Mouse (Mus musculus) heart, postnatal 25 days (tissue): ENCODE measurements at regions not wholly inside any gene's neighbourhood (a gene's known extent, or its start where the extent isn't known, plus 50 kb on each side); places are given as distances from the start of the nearest gene placed in this dataset.

Source experiments
- DNase-seq: peaks from one replicate; pipeline ENCODE4 v3.0.0; 2022; ENCODE audit warnings: low spot score
- intact Hi-C: fragments of 180-260 bp; cut with DNase I; formaldehyde crosslinking; loops from one replicate; pipeline ENCODE4 v1.15.1; 2025

DNA sequence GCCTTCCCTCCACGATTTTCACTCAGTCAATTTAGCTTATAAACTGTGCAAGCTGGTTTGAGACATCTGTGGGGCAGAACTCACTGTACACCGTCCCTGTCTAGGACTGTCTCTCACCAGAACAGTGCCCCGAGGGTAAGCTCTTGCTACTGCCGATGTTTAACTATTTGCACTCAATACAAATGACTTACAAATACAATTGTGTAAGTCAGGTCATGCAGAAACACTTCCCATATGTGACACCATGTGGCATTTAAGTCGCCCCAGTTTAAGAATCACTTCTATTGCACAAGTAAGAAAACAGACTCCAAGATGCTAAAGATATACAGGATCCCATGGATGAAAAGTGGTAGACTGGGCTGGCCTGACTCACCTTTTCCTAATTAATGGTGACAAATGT is 195.6 kb downstream of the Cog6 start:
- intact Hi-C loops, result no loop called here
- DNase-seq, result no peak

DNA sequence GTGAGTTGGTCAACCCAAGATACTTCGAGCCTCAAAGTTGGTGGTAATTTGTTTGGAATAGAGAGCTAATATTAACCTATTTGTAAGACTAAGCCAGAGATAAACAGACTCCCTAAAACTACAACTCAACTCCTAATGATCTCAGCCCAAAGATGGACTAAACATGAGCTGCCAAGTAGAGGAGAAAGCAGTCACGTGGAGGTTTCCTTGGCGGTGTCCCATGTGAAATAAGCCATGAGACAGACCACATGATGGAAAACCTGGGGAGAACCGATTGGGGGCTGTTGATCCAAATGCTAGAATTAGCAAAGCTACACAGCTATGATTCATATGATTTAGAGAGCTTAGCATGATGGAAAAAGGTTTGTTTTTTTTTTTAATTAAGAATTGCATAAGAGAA is 198.6 kb downstream of the Cog6 start:
- DNase-seq, result peak; percentile 13
- intact Hi-C loops, result no loop called here

DNA sequence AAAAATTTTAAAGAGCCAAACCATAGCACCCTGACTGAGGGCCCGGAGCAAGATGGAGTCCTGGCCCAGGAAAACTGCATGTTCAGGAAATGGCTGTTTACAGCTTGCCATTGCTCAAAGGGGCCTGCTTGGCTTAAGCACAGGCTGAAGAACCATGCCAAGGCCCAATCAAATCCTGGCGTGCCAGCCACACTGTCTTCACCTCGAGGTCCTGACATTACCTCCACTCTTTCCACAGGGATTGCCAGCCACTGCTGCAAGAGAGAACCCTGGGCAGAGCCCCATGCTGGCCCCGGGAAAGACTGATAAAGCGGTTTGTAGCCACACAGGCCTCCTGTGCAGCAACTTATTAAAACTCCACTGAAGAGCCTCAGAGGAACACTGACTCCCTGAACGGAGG is 199.6 kb downstream of the Cog6 start:
- DNase-seq, result peak; percentile 27
- intact Hi-C loops, result no loop called here

DNA sequence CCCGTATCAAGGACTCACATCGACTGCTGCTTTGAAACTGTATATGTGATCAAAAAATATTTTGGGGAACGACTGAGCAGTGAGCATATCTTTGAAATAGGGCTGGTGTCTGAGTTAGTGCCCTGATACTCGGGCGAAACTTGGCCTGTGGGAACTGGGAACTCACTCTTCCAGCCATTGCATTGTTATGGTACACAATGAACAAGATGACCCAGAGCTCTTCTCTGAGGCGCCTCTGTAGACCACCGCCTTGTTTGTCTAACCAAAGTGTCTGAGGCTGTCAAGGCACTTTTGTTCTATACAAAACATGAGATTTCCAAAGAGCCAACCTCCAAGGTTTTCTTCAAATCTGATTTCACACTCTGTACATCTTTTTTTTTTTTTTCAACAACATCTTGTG is 201.5 kb downstream of the Cog6 start:
- intact Hi-C loops, result no loop called here
- DNase-seq, result no peak

DNA sequence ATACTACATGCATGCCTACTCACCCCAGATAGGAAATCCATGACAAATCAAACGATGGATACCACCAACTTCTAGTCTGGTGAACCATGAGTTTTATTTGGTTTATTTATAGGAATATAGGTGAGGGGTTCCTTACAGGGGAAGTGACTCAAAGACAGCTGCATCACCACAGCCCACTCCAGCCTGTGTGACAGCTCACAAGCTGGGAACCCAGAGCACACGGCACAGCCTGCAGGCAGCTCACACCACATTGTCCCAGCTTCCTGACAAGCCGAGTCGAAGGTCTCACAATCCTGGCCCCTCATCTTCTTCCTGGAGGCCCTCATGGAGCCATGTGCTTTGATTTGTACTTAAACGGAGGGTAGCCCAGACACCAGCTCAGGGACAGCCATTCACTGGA is 214.7 kb downstream of the Cog6 start:
- DNase-seq, result no peak
- intact Hi-C loops, result no loop called here

DNA sequence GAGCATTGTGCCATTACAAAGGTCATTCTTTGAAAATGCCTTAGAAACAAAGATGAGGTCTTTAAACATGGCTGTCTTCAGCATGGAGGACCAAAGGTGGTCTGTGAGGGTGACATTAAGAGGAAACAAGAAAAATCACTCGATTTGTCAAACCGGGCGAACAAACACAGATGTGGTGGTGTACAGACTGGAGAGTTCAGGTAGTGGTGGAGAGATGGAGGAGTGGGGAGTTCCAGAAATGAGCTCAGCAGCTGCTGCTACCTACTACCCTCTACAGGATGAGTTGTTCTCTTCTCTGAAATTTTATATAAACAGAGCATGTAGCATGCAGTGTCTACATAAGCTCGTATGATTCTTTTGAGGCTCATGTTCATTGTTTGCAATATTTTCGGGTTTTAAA is 215.6 kb downstream of the Cog6 start:
- no peak for DNase-seq
- intact Hi-C loops, result no loop called here

DNA sequence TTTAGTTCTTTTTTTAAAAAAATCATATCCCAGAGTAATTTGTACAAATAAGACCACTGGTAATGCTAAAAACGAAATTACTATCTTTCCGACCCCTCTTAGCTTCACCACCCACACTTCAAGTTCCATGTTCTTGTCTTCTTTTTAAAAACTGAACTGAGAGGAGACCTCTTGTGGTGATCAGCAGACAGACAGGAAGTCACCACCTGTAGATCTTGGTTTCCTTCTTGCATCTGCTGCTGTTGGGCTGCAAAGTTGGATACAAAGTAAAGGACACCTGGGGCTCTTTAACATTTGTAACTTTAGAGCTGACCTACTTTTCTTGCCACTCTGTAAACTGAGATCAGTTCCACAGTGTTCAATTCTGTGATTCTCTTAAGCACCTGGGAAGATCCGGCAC is 216.4 kb downstream of the Cog6 start:
- intact Hi-C loops, result no loop called here

DNA sequence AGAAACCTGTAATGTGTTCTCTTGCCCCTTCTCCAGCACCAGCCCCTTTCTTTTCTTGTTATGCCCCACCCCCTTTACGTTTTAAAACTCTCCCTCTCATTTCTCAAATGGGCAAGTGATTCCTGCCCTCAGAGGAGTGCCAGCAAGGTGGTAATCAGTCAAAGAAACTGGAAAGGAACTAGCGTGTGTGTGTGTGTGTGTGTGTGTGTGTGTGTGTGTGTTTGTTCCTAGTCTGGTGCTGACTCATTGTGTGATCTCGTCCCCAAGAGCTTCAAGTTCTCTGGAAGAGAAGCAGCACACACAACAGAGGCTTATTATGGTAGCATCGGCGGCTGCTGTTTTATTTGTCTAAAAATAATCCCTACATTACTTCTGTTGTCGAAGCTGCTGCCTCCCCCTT is 219.2 kb downstream of the Cog6 start:
- intact Hi-C loops, result no loop called here
- no peak for DNase-seq

More for the DNA sequence above, 216.4 kb downstream of the Cog6 start:
- DNase-seq, result no peak

DNA sequence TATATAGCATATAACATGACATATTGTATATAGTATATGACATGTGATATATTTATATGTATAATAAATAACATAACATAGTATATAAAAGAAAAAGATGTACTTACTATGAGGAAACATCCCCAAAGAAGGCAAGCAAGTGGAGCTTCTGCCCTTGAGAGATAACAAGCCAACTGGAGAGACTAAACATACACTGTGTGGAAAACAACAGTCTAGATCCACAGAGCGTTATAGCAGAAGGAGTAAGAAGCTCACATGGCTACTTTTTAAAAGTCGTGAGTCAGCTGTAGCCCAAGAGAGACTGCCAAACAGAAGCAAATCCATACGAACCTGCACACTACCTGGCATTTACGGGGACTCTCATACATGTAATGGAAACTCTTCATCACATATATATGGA is 219.9 kb downstream of the Cog6 start:
- intact Hi-C loops, result no loop called here
- DNase-seq, result no peak

DNA sequence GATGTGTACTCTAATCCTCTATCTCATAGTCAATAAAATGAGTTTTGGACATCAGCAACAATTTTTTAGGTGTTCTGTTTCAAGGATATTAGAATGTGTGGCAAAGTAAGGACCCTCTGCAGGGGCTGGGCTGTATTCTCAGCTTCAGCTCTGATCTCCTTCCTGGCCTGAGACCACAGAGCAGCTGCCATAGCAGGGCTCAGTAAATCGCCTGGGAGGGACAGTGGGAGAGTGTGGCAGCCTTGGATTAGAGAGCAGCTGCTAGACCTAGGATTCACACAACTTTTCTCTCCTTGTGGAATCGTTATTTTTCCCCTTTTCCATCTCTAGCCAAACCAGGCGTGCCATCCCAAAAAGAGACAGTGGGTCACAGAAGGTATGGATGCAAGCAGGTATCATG is 222.8 kb downstream of the Cog6 start:
- no peak for DNase-seq
- intact Hi-C loops, result no loop called here

DNA sequence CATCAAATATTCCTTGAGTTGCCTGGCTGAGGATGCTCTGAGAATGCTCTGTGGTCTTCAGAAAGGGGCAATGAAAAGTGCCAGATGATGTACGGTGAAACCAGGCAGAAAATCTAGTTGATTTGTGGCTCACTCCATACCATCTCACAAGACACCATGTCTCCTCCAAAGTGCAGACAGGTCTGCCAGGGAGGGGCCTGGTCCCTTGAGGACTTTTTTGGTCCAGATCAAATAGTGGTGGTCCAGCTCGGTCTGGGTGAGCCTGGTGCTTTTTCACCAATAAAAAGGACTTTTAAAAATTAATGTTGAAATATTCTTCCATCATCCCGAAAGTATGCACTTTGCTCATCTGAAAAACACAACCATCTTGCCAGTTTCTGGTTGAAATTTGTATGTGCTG is 224.2 kb downstream of the Cog6 start:
- intact Hi-C loops, result no loop called here
- DNase-seq, result peak; percentile 16

DNA sequence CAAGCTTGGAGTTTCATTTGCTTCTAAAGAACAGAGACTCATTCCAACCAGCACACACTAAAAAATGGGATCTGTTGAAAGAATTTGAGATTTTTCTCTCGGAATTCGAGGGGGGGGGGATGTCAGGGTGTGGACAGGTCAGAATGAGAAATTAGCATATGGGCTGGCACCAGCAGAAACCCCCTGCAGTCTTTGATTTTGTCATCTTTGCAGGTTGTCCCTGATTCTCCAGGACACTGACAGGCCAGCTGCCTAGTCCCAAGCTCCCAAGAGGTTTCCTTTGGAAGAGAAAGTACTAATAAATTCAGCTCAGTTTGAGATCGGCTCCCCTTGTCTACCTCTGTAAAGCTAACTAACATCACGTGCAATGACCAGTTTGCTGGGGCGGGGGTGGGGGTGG is 224.9 kb downstream of the Cog6 start:
- DNase-seq, result no peak
- intact Hi-C loops, result no loop called here

DNA sequence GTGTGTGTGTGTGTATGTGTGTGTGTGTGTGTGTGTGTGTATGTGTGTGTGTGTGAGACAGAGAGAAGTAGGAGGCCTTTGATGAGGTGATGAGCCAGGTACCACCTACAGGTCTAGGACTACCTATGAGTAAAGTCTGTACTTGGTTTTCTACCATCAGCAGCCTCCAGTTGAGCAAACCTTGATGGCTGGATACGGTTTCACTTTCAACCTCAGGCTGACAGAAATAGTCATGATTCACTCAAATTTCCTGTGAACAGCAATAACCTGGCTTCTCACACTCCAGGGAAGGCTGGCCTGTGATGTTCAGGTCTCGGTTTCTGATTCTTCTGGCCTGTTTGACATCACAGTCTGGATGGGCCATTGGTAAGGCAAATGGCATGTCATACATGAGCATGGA is 226.1 kb downstream of the Cog6 start:
- intact Hi-C loops, result no loop called here
- DNase-seq, result no peak

DNA sequence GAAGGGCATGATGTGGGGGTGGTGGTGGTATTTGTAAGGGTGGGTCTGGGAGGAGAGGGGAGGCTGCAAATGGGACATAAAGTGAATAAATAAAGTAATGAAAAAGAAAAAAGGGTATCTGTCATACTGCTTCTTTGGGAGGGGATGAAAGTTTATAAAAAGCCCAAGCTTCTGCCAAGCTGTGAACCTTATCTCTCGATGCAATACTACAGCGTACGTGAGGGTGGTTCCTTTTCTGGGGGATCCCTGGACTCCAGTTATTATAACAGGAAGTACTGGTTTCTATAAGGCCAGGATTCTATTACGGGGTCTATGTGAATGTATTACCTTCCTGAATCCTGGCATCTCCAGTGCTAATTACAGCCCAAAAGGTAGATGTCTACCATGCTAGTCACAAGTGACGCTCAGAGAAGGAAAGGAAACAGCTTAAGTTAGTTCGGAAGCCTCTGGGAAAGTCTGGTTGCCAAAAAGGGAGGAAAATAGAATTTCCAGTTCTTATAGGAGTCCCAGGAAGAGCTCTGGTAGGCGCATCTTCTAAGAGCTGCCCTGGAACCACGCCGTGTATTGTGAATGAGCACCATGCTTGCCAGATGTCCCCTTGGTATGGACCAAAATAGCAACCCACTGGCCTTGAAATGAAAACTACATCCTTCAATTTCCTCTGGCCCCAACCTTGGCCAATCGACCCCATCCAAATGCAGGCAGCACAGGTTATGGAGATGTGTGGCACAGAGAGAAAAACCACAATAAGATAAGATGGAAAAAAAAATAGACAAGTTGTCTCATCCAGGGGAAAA is 228.9 kb downstream of the Cog6 start:
- intact Hi-C loops, result no loop called here
- no peak for DNase-seq

DNA sequence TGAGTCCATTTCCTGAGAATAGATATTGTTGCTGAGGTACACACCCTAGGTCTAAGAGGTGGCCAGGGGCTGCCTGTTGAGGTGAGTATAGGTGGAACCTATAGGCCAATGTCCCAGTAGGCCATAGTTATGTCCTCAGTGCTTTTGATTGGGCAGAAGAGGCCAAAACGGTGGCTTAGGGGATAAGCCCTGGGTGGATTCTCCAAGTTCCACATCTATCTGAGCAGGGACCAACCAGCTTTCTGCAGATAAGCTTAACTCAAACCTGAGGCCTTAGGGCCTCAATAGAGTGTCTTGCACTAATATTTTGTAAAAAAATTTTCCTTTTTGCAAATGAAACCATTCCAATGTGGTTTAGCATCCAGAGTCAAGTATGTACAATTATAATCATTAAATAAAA is 231.4 kb downstream of the Cog6 start:
- intact Hi-C loops, result no loop called here

DNA sequence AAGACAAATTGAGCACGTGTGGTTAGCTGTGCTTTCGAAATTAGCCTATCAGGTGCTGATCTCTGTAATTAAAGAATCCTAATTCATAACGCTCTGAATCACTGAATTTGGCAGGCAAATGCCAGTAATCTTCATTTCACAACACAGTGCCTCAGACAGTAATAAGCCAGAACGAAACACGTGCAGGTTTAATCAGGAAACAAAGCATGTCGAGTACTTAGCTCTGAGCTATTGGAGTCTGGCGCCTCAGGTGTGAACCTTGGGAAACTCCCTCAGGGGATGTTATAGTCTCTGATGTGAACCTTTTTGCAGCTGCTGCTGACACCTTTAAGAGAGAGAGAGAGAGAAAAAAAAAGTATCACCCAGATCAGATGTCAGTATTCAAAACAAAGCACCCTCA is 232.6 kb downstream of the Cog6 start:
- intact Hi-C loops, result no loop called here
- no peak for DNase-seq

More for the DNA sequence above, 231.4 kb downstream of the Cog6 start:
- no peak for DNase-seq

DNA sequence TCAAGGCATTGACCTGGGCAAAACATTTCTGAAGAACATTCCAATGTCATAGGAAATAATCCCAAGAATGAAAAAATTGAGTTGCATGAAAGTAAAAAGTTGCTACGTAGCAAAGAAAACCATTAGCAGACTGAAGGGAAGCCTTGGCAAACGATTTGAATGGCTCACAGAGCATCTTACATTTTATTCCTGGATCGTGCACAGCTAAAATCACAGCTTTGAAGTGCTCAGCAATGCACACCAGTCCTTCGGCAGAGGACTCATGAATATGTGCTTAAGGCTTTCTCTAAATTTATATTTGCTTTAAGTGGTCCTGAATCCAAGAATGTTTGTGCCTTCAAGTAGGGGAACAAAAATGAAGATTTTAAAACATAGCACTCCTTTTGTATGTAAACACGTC is 234.5 kb downstream of the Cog6 start:
- no peak for DNase-seq
- intact Hi-C loops, result no loop called here

DNA sequence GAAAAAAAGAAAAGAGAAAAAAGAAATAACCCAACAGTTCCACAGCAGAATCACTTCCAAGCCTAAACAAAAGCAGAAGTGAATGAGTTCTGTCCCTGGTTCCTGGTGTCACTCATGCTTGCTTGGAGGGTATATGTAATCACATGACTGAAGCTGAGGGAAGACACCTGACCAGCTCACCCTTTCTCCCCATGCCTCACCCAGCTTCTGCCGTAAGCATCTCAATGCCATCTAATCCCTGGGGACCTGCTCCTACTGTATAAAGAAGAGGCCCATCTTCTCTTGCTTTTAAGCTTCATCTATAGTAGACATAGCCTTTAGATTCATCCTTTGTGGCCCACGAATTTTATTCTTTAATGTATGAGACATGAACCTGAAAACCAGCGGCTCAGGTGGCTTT is 235.5 kb downstream of the Cog6 start:
- DNase-seq, result no peak
- intact Hi-C loops, result no loop called here

DNA sequence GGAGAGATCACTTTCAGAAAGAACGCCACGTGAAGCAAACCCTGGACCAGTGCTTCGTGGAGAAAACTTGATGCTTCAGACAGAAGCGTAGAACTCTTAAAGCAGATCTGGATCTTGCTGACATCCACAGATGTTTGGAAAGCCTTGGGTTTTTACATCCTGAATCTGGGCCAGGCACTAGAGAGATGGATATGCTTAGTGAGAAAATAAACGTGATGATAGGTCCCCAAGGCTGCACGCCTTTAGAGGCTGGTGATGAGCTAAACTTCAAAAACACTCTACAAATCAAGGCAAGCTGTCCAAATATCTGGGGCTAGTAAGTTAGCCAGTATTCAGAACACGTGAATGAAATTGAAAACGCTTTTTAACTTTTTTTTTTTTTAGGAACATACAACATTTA is 236.7 kb downstream of the Cog6 start:
- DNase-seq, result no peak
- intact Hi-C loops, result no loop called here

DNA sequence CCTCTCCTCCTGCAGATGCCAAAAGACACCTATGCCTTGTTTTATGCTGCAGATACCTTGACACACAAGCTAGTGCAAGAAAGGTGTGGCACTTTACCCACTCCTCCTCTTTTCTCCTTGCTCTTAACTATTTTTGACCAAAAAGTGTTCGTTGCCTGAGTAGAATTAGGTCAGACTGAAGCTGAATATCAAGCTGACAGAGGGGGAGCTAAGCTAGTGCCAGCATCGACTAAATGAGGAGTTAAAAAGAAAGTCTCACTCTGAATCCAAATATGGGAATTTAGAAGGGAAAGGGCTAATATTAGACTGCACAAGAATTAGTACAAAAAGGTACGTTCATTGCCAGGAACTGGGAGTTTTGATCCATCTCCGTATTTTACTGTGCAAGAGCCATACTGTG is 241.2 kb downstream of the Cog6 start:
- no peak for DNase-seq
- intact Hi-C loops, result no loop called here

DNA sequence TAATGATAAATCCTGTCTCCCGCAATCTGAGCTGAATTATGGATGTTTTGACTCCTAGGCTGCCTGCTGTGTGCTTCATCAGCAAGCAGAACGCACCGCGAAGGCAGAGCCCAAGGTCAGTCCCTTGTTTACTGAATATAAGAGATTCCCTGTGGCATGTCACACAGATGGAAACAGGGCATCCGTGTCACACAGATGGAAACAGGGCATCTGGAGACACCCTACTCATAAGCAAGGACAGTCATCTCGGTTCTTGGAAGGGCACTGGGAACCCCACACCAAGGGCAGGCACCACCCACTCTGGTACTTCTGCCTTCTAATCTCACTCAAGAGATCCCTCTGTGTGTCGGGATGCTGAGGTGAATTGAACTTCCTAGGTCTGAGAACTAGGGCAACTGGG is 241.9 kb downstream of the Cog6 start:
- DNase-seq, result no peak
- intact Hi-C loops, result no loop called here

DNA sequence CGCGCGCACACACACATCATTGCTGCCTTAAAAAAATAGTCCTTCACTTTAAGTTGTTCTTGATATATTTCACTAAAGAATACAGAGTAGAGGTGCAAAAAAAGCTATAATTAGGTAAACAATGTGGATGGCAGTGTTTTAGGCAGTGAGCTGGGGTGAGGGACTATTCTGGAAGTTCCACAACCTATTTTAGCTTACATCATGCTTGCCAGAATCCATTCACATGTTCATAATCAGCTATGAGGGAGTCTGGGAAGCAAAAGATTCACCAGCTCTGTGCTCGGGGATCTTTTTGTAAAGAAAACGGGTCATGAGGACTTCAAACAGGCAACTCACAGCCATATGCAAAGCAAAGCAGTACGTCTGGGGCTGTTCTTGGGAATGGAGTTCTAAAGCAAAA is 242.3 kb downstream of the Cog6 start:
- intact Hi-C loops, result no loop called here
- no peak for DNase-seq
